Mouse (Mus musculus): ENCODE measurements around the gene Tep1.

GRCm38 (mm10) chr14:50855788-50856187 lies 14.6 kb downstream of the Tep1 start:
- TF ChIP-seq POLR2A (IDR thresholded peaks at IDR 0.05; ENCODE audit: borderline replicate concordance, control insufficient read depth, low read depth, low read length) (no peak), CTCF (IDR thresholded peaks at IDR 0.05; ENCODE audit: control insufficient read depth, insufficient read depth, low read length) (no peak)
